Mouse (Mus musculus) right cerebral cortex, postnatal 4 days (tissue): ENCODE data around the gene Rpp14.
A peak's percentile ranks its signal among the peaks of the same experiment; 100 is the strongest.

Experiments
- DNase-seq: peaks from one replicate; pipeline ENCODE4 v3.0.0-alpha.2; 2022

The Rpp14 gene

GRCm38 (mm10) chr14:8062076-8062475 lies 18.1 kb upstream of the Rpp14 start:
- DNase-seq, result no peak

GRCm38 (mm10) chr14:8062537-8063301 lies 17.4 kb upstream of the Rpp14 start:
- DNase-seq, result no peak

GRCm38 (mm10) chr14:8063835-8064785 lies 16.1 kb upstream of the Rpp14 start:
- DNase-seq, result no peak

- DNase-seq, result no peak
Observed at GRCm38 (mm10) chr14:8080718-8081117, 551 bp downstream of the Rpp14 start.

- DNase-seq, result no peak
Observed at GRCm38 (mm10) chr14:8082949-8083348, 2.8 kb downstream of the Rpp14 start.

- no peak for DNase-seq
Observed at GRCm38 (mm10) chr14:8089016-8089415, 8.8 kb downstream of the Rpp14 start.

GRCm38 (mm10) chr14:8092573-8092972 lies 12.4 kb downstream of the Rpp14 start:
- no peak for DNase-seq

- DNase-seq, result no peak
Observed at GRCm38 (mm10) chr14:8093427-8093826, 13.3 kb downstream of the Rpp14 start.

- no peak for DNase-seq
Observed at GRCm38 (mm10) chr14:8094931-8095561, 14.9 kb downstream of the Rpp14 start.

- no peak for DNase-seq
Observed at GRCm38 (mm10) chr14:8095562-8095950, 15.4 kb downstream of the Rpp14 start.

GRCm38 (mm10) chr14:8097978-8098686 lies 18.0 kb downstream of the Rpp14 start, which contains the start of gene Pxk:
TSS of gene Pxk (plus strand) at chr14:8098211.
- DNase-seq, result peak; percentile 86

- DNase-seq, result no peak
Observed at GRCm38 (mm10) chr14:8098687-8098995, 18.5 kb downstream of the Rpp14 start.

- DNase-seq, result no peak
Observed at GRCm38 (mm10) chr14:8099561-8100021, 19.4 kb downstream of the Rpp14 start.

- no peak for DNase-seq
Observed at GRCm38 (mm10) chr14:8101886-8102285, 21.7 kb downstream of the Rpp14 start.

GRCm38 (mm10) chr14:8102676-8103075 lies 22.5 kb downstream of the Rpp14 start:
- no peak for DNase-seq

GRCm38 (mm10) chr14:8108047-8108446 lies 27.9 kb downstream of the Rpp14 start:
- DNase-seq, result no peak

GRCm38 (mm10) chr14:8108976-8109375 lies 28.8 kb downstream of the Rpp14 start:
- DNase-seq, result no peak

GRCm38 (mm10) chr14:8111545-8111944 lies 31.4 kb downstream of the Rpp14 start:
- DNase-seq, result no peak

GRCm38 (mm10) chr14:8112036-8112435 lies 31.9 kb downstream of the Rpp14 start:
- no peak for DNase-seq

- DNase-seq, result no peak
Observed at GRCm38 (mm10) chr14:8113616-8114015, 33.4 kb downstream of the Rpp14 start.

GRCm38 (mm10) chr14:8114306-8114705 lies 34.1 kb downstream of the Rpp14 start:
- DNase-seq, result no peak

- DNase-seq, result no peak
Observed at GRCm38 (mm10) chr14:8114756-8115155, 34.6 kb downstream of the Rpp14 start.

GRCm38 (mm10) chr14:8115772-8116171 lies 35.6 kb downstream of the Rpp14 start:
- no peak for DNase-seq
